Mouse (Mus musculus): ENCODE results near the gene Frmd5. TPM values are rescaled to one million over a fixed set of nuclear protein-coding genes. Genes with fewer than 3 reads are reported as not detected.

The Frmd5 gene
- polyA plus RNA-seq, 1 experiment from 2014 or later = 4.9 TPM

GRCm38 (mm10) chr2:121761281-121761795, 45.5 kb downstream of the Frmd5 start:
- Histone ChIP-seq H3K27me3 (ENCODE audit: control insufficient read depth, insufficient read depth, low read length) (no peaks in the 10 kb centered on the region), H3K4me1 (ENCODE audit: control insufficient read depth, insufficient read depth, low read length) (no peaks in the 10 kb centered on the region), H3K9ac (replicated peaks; ENCODE audit: low read length) (no peak overlapping the region), H3K36me3 (replicated peaks; ENCODE audit: control insufficient read depth, insufficient read depth, low read depth, low read length) (no peaks in the 10 kb centered on the region), H3K9me3 (replicated peaks; ENCODE audit: control insufficient read depth, low read length) (no peaks in the 10 kb centered on the region), H3K4me3 (ENCODE audit: low read depth, low read length) (no peak overlapping the region), H3K4me2 (ENCODE audit: low read depth, low read length) (no peak overlapping the region), H3K27ac (replicated peaks; ENCODE audit: low read depth, low read length) (no peak overlapping the region)
- ATAC-seq (replicated peaks; ENCODE audit: insufficient number of reproducible peaks, low FRiP score, low TSS enrichment, low read depth) (no peak), DNase-seq (ENCODE audit: low spot score) (no peak)
- 87% methylated on average over 11 of the region's 11 CpGs for whole genome bisulfite sequencing

GRCm38 (mm10) chr2:121760646-121761045, 46.2 kb downstream of the Frmd5 start:
- H3K27me3 ChIP-seq (ENCODE audit: control insufficient read depth, insufficient read depth, low read length) = no peaks in the 10 kb centered on the region
- H3K4me1 ChIP-seq (ENCODE audit: control insufficient read depth, insufficient read depth, low read length) = no peaks in the 10 kb centered on the region
- DNase-seq (ENCODE audit: low spot score) (no peak), ATAC-seq (replicated peaks; ENCODE audit: insufficient number of reproducible peaks, low FRiP score, low TSS enrichment, low read depth) (no peak)
- H3K36me3 ChIP-seq (replicated peaks; ENCODE audit: control insufficient read depth, insufficient read depth, low read depth, low read length) = no peaks in the 10 kb centered on the region
- WGBS = 85% methylated on average over 9 of the region's 9 CpGs
- H3K4me2 ChIP-seq (ENCODE audit: low read depth, low read length) = no peak overlapping the region
- H3K9ac ChIP-seq (replicated peaks; ENCODE audit: low read length) = no peak overlapping the region
- H3K4me3 ChIP-seq (ENCODE audit: low read depth, low read length) = no peak overlapping the region
- H3K27ac ChIP-seq (replicated peaks; ENCODE audit: low read depth, low read length) = no peak overlapping the region
- no peaks in the 10 kb centered on the region for H3K9me3 ChIP-seq (replicated peaks; ENCODE audit: control insufficient read depth, low read length)

GRCm38 (mm10) chr2:121758258-121758657, 48.6 kb downstream of the Frmd5 start:
- H3K27ac ChIP-seq (replicated peaks; ENCODE audit: low read depth, low read length) = no peak overlapping the region
- no peak overlapping the region for H3K9ac ChIP-seq (replicated peaks; ENCODE audit: low read length)
- H3K4me2 ChIP-seq (ENCODE audit: low read depth, low read length) = no peak overlapping the region
- H3K27me3 ChIP-seq (ENCODE audit: control insufficient read depth, insufficient read depth, low read length) = no peaks in the 10 kb centered on the region
- no peak overlapping the region for H3K4me3 ChIP-seq (ENCODE audit: low read depth, low read length)
- no peaks in the 10 kb centered on the region for H3K4me1 ChIP-seq (ENCODE audit: control insufficient read depth, insufficient read depth, low read length)
- ATAC-seq (replicated peaks; ENCODE audit: insufficient number of reproducible peaks, low FRiP score, low TSS enrichment, low read depth) = no peak
- no peaks in the 10 kb centered on the region for H3K9me3 ChIP-seq (replicated peaks; ENCODE audit: control insufficient read depth, low read length)
- DNase-seq (ENCODE audit: low spot score) = no peak
- no peaks in the 10 kb centered on the region for H3K36me3 ChIP-seq (replicated peaks; ENCODE audit: control insufficient read depth, insufficient read depth, low read depth, low read length)
- WGBS = 79% methylated on average over 8 of the region's 8 CpGs

GRCm38 (mm10) chr2:121756336-121756735, 50.6 kb downstream of the Frmd5 start:
- DNase-seq (ENCODE audit: low spot score) = no peak
- WGBS = 91% methylated on average over 1 of the region's 1 CpGs

GRCm38 (mm10) chr2:121755056-121755455, 51.8 kb downstream of the Frmd5 start:
- no peaks in the 10 kb centered on the region for H3K4me1 ChIP-seq (ENCODE audit: control insufficient read depth, insufficient read depth, low read length)
- H3K27me3 ChIP-seq (ENCODE audit: control insufficient read depth, insufficient read depth, low read length) = no peaks in the 10 kb centered on the region
- no peak overlapping the region for H3K27ac ChIP-seq (replicated peaks; ENCODE audit: low read depth, low read length)
- 28% methylated on average over 6 of the region's 6 CpGs for WGBS
- no peak overlapping the region for H3K9ac ChIP-seq (replicated peaks; ENCODE audit: low read length)
- H3K4me2 ChIP-seq (ENCODE audit: low read depth, low read length) = no peak overlapping the region
- no peak overlapping the region for H3K4me3 ChIP-seq (ENCODE audit: low read depth, low read length)
- no peaks in the 10 kb centered on the region for H3K9me3 ChIP-seq (replicated peaks; ENCODE audit: control insufficient read depth, low read length)
- no peaks in the 10 kb centered on the region for H3K36me3 ChIP-seq (replicated peaks; ENCODE audit: control insufficient read depth, insufficient read depth, low read depth, low read length)
- DNase-seq (ENCODE audit: low spot score) (no peak), ATAC-seq (replicated peaks; ENCODE audit: insufficient number of reproducible peaks, low FRiP score, low TSS enrichment, low read depth) (no peak)

More at GRCm38 (mm10) chr2:121756336-121756735, 50.6 kb downstream of the Frmd5 start:
- Histone ChIP-seq H3K9ac (replicated peaks; ENCODE audit: low read length) (no peak overlapping the region), H3K9me3 (replicated peaks; ENCODE audit: control insufficient read depth, low read length) (no peaks in the 10 kb centered on the region), H3K27ac (replicated peaks; ENCODE audit: low read depth, low read length) (no peak overlapping the region), H3K27me3 (ENCODE audit: control insufficient read depth, insufficient read depth, low read length) (no peaks in the 10 kb centered on the region), H3K36me3 (replicated peaks; ENCODE audit: control insufficient read depth, insufficient read depth, low read depth, low read length) (no peaks in the 10 kb centered on the region), H3K4me3 (ENCODE audit: low read depth, low read length) (no peak overlapping the region), H3K4me1 (ENCODE audit: control insufficient read depth, insufficient read depth, low read length) (no peaks in the 10 kb centered on the region), H3K4me2 (ENCODE audit: low read depth, low read length) (no peak overlapping the region)
- no peak for ATAC-seq (replicated peaks; ENCODE audit: insufficient number of reproducible peaks, low FRiP score, low TSS enrichment, low read depth)

- no peaks in the 10 kb centered on the region for H3K4me1 ChIP-seq (ENCODE audit: control insufficient read depth, insufficient read depth, low read length)
- ATAC-seq (replicated peaks; ENCODE audit: insufficient number of reproducible peaks, low FRiP score, low TSS enrichment, low read depth) (no peak), DNase-seq (ENCODE audit: low spot score) (no peak)
- H3K9ac ChIP-seq (replicated peaks; ENCODE audit: low read length) = no peak overlapping the region
- H3K9me3 ChIP-seq (replicated peaks; ENCODE audit: control insufficient read depth, low read length) = no peaks in the 10 kb centered on the region
- no peak overlapping the region for H3K27ac ChIP-seq (replicated peaks; ENCODE audit: low read depth, low read length)
- H3K27me3 ChIP-seq (ENCODE audit: control insufficient read depth, insufficient read depth, low read length) = no peaks in the 10 kb centered on the region
- H3K4me2 ChIP-seq (ENCODE audit: low read depth, low read length) = no peak overlapping the region
- H3K36me3 ChIP-seq (replicated peaks; ENCODE audit: control insufficient read depth, insufficient read depth, low read depth, low read length) = no peaks in the 10 kb centered on the region
- WGBS = 84% methylated on average over 6 of the region's 6 CpGs
- H3K4me3 ChIP-seq (ENCODE audit: low read depth, low read length) = no peak overlapping the region
These were observed 56.8 kb downstream of the Frmd5 start for GRCm38 (mm10) chr2:121750121-121750520.

GRCm38 (mm10) chr2:121741151-121741550, 65.7 kb downstream of the Frmd5 start:
- 88% methylated on average over 2 of the region's 2 CpGs for WGBS
- Histone ChIP-seq H3K9ac (replicated peaks; ENCODE audit: low read length) (no peak overlapping the region), H3K9me3 (replicated peaks; ENCODE audit: control insufficient read depth, low read length) (no peaks in the 10 kb centered on the region), H3K4me2 (ENCODE audit: low read depth, low read length) (no peak overlapping the region), H3K36me3 (replicated peaks; ENCODE audit: control insufficient read depth, insufficient read depth, low read depth, low read length) (no peaks in the 10 kb centered on the region), H3K4me3 (ENCODE audit: low read depth, low read length) (no peak overlapping the region), H3K27me3 (ENCODE audit: control insufficient read depth, insufficient read depth, low read length) (no peaks in the 10 kb centered on the region), H3K27ac (replicated peaks; ENCODE audit: low read depth, low read length) (no peak overlapping the region), H3K4me1 (ENCODE audit: control insufficient read depth, insufficient read depth, low read length) (no peaks in the 10 kb centered on the region)
- DNase-seq (ENCODE audit: low spot score) = no peak
- no peak for ATAC-seq (replicated peaks; ENCODE audit: insufficient number of reproducible peaks, low FRiP score, low TSS enrichment, low read depth)

GRCm38 (mm10) chr2:121739410-121739809, 67.5 kb downstream of the Frmd5 start:
- Histone ChIP-seq H3K4me2 (ENCODE audit: low read depth, low read length) (no peak overlapping the region), H3K9ac (replicated peaks; ENCODE audit: low read length) (no peak overlapping the region), H3K27ac (replicated peaks; ENCODE audit: low read depth, low read length) (no peak overlapping the region), H3K4me1 (ENCODE audit: control insufficient read depth, insufficient read depth, low read length) (no peaks in the 10 kb centered on the region), H3K4me3 (ENCODE audit: low read depth, low read length) (no peak overlapping the region), H3K36me3 (replicated peaks; ENCODE audit: control insufficient read depth, insufficient read depth, low read depth, low read length) (no peaks in the 10 kb centered on the region), H3K27me3 (ENCODE audit: control insufficient read depth, insufficient read depth, low read length) (no peaks in the 10 kb centered on the region), H3K9me3 (replicated peaks; ENCODE audit: control insufficient read depth, low read length) (no peaks in the 10 kb centered on the region)
- 93% methylated on average over 4 of the region's 4 CpGs for WGBS
- no peak for DNase-seq (ENCODE audit: low spot score)
- ATAC-seq (replicated peaks; ENCODE audit: insufficient number of reproducible peaks, low FRiP score, low TSS enrichment, low read depth) = no peak
